Mouse (Mus musculus): ENCODE data around the gene Brpf1. TPM values are rescaled to one million over a fixed set of nuclear protein-coding genes. Genes with fewer than 3 reads are reported as not detected.
A peak's percentile ranks its signal among the peaks of the same experiment; 100 is the strongest.

Gene Brpf1
- polyA plus RNA-seq (2015; fragmentation: Nextera tagmentation; extraction: Ambion mirVana) = 17.1 and 17.3 TPM in 2 replicates

DNA sequence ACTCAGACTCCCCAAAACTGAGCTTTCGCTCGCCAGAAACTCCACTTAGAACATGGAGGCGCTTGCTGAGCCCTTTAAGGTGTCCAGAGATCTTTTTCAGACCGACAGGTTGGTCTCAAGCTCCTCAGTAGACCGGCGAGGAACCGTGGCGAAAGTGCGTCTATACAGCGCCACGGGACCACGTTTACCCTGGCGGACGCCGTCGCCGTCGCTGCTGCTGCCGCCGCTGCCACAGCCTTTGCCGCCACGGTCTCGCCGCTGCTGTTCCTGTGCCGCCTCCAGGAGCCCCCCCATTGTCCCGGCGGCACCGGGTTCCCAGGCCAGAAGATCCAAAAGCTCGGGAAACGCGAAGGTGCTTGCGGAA lies at the start of gene Brpf1:
TSS of gene Brpf1 (plus strand) at position 152 of the 364 bp plus-strand sequence.
- H3K36me3 ChIP-seq = peaks cover 16% of the 10 kb centered on the region
- H3K9me3 ChIP-seq = no peaks in the 10 kb centered on the region
- peak within 1 kb of the TSS; percentile 97 for H3K4me3 ChIP-seq
- H3K4me2 ChIP-seq = peak within 1 kb of the TSS; percentile 100
- H3K9ac ChIP-seq = peak within 1 kb of the TSS; percentile 97
- under 1% methylated on average over 32 of the region's 32 CpGs for WGBS
- peak within 1 kb of the TSS; percentile 99 for H3K27ac ChIP-seq
- no peaks in the 10 kb centered on the region for H3K27me3 ChIP-seq
- peak; percentile 60 for ATAC-seq (ENCODE audit: low FRiP score)
- H3K4me1 ChIP-seq (replicated peaks) = peaks cover 38% of the 10 kb centered on the region

DNA sequence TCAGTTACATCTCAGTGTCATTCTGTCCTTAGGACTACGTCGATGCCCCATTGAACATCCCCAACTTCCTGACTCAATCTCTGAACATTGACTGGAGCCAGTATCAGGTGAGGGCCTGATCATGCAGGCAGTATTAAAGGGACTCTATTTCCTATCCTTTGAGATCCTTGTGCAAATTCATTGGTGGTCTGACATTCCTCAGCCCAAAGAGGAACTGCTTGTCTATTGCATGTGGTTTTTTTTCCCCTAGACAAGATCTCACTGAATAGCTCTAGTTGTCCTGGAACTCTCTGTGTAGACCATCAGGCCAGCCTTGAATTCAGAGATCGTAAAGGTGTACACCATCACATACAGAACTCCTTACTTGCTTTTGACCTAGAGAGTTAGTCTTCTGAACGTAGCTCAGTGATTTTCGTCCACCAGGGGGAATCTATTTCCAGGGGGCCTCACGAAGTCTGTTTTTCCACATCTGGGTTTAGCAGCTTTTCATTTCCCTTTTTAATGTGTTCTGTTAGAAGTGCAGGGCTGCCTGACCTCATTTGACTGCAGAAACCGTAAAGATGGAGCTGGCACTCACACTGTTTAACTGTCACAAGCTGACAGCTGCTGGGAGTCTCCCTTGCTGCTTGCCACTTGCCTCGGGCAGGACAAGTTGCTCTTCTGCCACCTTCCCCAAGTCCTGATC lies 45.6 kb upstream of the Brpf1 start:
- Histone ChIP-seq H3K4me2 (no peak overlapping the region), H3K27me3 (no peaks in the 10 kb centered on the region), H3K9ac (peak overlapping the region; percentile 35; the same call in 1 of the 2 replicates), H3K4me1 (replicated peaks) (no peaks in the 10 kb centered on the region), H3K9me3 (no peaks in the 10 kb centered on the region), H3K4me3 (no peak overlapping the region), H3K36me3 (peaks cover 95% of the 10 kb centered on the region), H3K27ac (no peak overlapping the region)
- WGBS = 90% methylated on average over 8 of the region's 8 CpGs
- no peak for ATAC-seq (ENCODE audit: low FRiP score)

DNA sequence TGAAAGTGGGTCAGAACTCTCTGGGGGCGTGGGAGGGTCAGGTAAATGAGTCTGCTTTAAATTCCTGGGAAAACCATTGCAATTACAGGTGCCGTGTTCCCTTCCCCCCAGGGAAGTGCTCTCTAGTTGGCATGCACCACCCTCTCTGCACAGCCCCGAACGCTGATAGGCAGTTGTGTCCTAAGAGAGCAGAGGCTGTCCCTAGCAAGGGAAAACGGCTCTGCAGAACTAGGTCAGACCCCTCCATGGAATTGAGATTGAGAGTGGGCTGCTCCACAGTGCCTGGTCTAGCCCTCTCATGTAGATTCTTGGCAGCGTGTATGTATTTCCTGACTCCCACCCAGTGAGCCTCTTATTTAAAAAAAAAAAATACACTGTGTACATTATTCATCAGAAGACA lies 43.4 kb upstream of the Brpf1 start:
- ATAC-seq (ENCODE audit: low FRiP score) = no peak
- Histone ChIP-seq H3K27ac (no peak overlapping the region), H3K36me3 (peaks cover 96% of the 10 kb centered on the region), H3K4me2 (no peak overlapping the region), H3K4me1 (replicated peaks) (no peaks in the 10 kb centered on the region), H3K4me3 (no peak overlapping the region), H3K9ac (no peak overlapping the region), H3K27me3 (no peaks in the 10 kb centered on the region), H3K9me3 (no peaks in the 10 kb centered on the region)
- 91% methylated on average over 6 of the region's 6 CpGs for WGBS

DNA sequence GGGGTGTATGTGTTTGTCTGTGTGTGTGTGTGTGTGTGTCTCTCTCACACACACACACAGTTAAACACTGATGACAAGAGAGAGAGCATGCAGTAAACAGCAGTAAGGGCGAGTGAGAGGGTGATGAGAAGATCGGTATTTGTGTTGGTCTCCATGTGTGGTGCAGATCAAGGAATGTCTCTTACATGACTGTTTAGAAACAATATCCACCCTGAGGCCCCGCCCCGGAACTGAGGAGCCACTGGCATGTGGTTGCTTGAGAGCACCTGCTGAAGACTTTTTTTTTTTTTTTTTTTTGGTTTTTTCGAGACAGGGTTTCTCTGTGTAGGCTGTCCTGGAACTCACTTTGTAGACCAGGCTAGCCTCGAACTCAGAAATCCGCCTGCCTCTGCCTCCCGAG lies 42.5 kb upstream of the Brpf1 start:
- no peak overlapping the region for H3K27ac ChIP-seq
- H3K27me3 ChIP-seq = no peaks in the 10 kb centered on the region
- H3K36me3 ChIP-seq = peaks cover 96% of the 10 kb centered on the region
- WGBS = 96% methylated on average over 8 of the region's 8 CpGs
- H3K4me1 ChIP-seq (replicated peaks) = no peaks in the 10 kb centered on the region
- H3K9ac ChIP-seq = no peak overlapping the region
- H3K4me3 ChIP-seq = no peak overlapping the region
- no peak overlapping the region for H3K4me2 ChIP-seq
- no peaks in the 10 kb centered on the region for H3K9me3 ChIP-seq
- ATAC-seq (ENCODE audit: low FRiP score) = no peak

DNA sequence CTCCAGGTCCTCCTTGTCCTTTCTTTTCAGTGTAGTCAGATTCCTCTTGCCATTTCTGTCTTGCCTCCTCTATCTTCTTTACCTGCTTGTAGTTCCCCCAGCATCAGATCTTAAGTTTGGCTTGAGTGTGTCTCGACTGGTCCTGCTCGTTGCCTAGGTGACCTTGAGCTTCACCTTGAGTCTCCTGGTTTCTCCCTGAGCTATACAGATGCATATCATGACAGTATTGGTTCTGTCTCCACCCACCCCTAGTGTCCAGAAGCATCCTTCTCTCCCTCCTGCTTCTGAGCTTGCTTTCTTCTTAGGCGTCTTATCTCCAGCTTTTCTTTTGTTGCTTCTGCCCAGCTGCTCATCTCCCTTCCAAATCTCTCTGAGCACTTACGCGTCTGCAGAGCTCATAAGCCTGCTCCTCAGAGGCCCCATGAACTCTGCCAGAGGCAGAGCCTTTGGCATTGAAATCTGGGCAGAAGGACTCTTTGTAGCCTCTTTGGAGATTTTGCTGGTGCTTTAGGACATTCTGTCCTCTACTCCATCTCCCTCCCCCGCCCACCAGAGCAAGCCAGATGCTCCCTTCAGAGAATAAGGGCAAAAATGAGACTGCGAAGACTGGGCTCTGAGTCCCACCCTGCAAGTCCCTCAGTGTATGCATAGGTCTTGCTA lies 39.8 kb upstream of the Brpf1 start:
- Histone ChIP-seq H3K9ac (no peak overlapping the region), H3K36me3 (peaks cover 98% of the 10 kb centered on the region), H3K4me1 (replicated peaks) (no peaks in the 10 kb centered on the region), H3K27ac (no peak overlapping the region), H3K4me2 (no peak overlapping the region), H3K27me3 (no peaks in the 10 kb centered on the region), H3K9me3 (no peaks in the 10 kb centered on the region), H3K4me3 (no peak overlapping the region)
- WGBS = 90% methylated on average over 7 of the region's 7 CpGs
- no peak for ATAC-seq (ENCODE audit: low FRiP score)

DNA sequence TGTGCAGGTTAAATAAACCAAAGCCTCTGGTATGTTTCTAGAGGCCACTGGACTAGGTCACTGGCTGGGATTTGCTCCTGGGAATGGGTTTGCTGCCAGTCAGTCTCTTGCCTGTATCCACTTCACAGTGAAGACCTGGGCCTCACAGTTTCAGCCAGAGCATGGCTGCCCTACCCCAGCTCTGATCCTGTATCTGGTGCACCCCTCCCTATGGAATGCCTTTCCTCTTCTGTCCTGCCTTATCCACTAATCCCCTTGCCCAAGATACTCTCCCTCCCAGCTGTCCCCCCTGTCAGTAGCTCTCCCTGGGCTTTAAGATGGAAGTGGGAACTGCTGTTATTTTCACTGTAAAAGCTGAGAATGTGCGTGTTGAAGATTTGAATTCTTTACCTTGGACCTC lies 38.9 kb upstream of the Brpf1 start:
- Histone ChIP-seq H3K9ac (no peak overlapping the region), H3K9me3 (no peaks in the 10 kb centered on the region), H3K36me3 (peaks cover 98% of the 10 kb centered on the region), H3K4me2 (no peak overlapping the region), H3K27me3 (no peaks in the 10 kb centered on the region), H3K4me3 (no peak overlapping the region), H3K4me1 (replicated peaks) (no peaks in the 10 kb centered on the region), H3K27ac (no peak overlapping the region)
- ATAC-seq (ENCODE audit: low FRiP score) = no peak
- 100% methylated on average over 1 of the region's 1 CpGs for WGBS

DNA sequence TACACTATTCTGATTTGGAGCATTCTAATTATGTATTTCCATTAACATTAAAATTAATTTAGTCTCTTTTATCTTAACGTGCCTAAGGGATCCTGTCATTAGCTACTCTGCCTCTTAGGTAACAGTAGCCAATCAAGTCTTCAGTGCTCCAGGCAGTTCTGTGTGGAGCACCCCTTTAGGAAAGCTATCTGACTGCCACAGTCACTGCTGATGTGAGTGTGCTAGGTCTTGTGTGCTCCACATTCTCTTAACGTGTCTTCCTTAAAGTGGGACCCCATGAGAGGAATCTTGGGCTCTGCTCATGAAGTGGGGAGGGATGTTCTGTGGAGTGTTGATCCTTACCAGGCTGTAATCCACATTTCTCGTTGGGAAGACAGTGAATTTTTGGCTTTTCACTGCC lies 34.6 kb upstream of the Brpf1 start:
- no peak overlapping the region for H3K4me3 ChIP-seq
- peaks cover 92% of the 10 kb centered on the region for H3K36me3 ChIP-seq
- no peak overlapping the region for H3K9ac ChIP-seq
- WGBS = 82% methylated on average over 3 of the region's 3 CpGs
- no peak for ATAC-seq (ENCODE audit: low FRiP score)
- H3K4me2 ChIP-seq = no peak overlapping the region
- H3K4me1 ChIP-seq (replicated peaks) = no peaks in the 10 kb centered on the region
- H3K27ac ChIP-seq = no peak overlapping the region
- no peaks in the 10 kb centered on the region for H3K9me3 ChIP-seq
- no peaks in the 10 kb centered on the region for H3K27me3 ChIP-seq

DNA sequence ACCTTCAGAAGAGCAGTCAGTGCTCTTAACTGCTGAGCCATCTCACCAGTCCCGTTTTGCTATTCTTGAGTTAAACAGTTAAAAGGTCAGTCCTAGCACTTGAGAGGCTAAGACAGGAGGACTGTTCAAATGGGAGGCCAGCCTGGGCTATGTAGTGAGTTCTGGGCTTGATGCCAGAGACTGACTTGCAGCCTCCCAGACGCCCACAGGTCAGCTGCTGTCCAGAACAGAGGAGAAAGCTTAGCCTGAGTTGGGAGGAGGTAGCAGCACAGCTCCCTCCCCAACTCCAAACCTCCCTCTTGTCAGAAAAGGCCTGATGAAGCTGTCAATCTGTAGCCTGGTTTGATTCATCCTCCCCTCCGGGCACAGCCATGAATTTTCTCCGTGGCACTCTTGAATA lies 30.1 kb upstream of the Brpf1 start:
- Histone ChIP-seq H3K9me3 (no peaks in the 10 kb centered on the region), H3K36me3 (peaks cover 83% of the 10 kb centered on the region), H3K9ac (no peak overlapping the region), H3K27ac (no peak overlapping the region), H3K4me1 (replicated peaks) (peaks cover 3% of the 10 kb centered on the region), H3K4me3 (no peak overlapping the region), H3K4me2 (no peak overlapping the region), H3K27me3 (peaks cover 16% of the 10 kb centered on the region)
- WGBS = 77% methylated on average over 4 of the region's 4 CpGs
- ATAC-seq (ENCODE audit: low FRiP score) = no peak

DNA sequence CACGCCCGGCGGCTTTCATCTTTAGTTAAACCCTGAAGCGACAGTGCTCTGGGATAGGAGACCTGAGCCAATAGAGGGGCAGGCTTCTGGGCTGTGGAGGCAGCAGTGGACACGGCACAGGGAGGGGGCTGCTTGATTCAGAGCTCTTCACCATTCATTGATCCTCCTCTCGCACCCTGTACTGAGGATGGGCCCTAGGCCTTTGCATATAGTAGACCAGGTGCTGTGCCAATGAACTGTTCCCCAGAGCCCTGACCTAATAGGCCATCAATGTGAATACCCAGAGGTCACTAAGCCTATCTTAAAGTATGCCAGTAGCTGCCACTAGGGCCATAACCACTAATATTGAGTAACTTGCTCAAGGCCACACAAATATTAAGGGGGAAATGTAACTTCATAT lies 25.3 kb upstream of the Brpf1 start:
- no peak for ATAC-seq (ENCODE audit: low FRiP score)
- Histone ChIP-seq H3K27me3 (peaks cover 51% of the 10 kb centered on the region), H3K36me3 (peaks cover 40% of the 10 kb centered on the region), H3K4me1 (replicated peaks) (peaks cover 20% of the 10 kb centered on the region), H3K9me3 (no peaks in the 10 kb centered on the region), H3K4me2 (peak overlapping the region; percentile 75), H3K4me3 (peak overlapping the region; percentile 43), H3K9ac (peak overlapping the region; percentile 65), H3K27ac (no peak overlapping the region)
- 70% methylated on average over 6 of the region's 6 CpGs for WGBS

DNA sequence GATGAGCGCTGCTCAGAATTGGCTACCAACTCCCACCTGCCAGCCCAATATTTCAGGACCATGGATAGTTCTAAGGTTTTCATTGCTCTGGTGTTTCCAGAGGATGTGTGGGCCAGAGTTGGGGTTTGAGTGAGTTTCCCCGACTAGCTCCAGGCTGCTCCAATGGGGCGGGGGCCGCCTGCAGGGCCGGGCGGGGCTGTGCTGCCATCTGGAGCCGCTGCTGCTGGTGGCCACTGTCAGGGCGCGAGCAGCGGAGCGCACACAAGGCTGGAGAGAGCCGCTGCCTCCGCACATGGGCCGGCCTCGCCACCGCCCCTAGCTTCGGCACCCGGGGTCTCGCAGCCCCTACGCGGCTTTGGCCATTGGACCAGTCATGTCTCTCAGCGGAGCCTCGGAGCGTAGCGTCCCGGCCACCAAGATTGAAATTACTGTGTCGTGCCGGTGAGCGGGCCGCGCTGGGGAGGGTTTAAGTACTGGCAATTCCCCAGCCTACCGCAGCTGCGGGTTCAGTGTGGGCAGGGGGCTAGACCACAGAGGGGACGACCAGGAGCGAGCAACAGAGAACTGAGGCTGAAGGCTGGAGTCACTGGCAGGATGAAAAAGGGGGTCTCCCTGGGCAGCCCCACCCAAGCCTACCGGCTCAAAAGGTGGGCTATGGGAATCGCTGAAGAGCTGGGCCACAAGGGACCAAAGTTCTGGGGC lies 24.7 kb upstream of the Brpf1 start, which contains the start of gene Cpne9:
TSS of gene Cpne9 (plus strand) at position 207 of the 702 bp plus-strand sequence.
- Histone ChIP-seq H3K9me3 (no peaks in the 10 kb centered on the region), H3K27ac (no peak within 1 kb of the TSS), H3K4me1 (replicated peaks) (peaks cover 20% of the 10 kb centered on the region), H3K4me3 (peak within 1 kb of the TSS; percentile 43), H3K36me3 (peaks cover 36% of the 10 kb centered on the region), H3K27me3 (peaks cover 52% of the 10 kb centered on the region), H3K4me2 (peak within 1 kb of the TSS; percentile 75), H3K9ac (peak within 1 kb of the TSS; percentile 65)
- ATAC-seq (ENCODE audit: low FRiP score) = peak; percentile 57
- WGBS = 2% methylated on average over 37 of the region's 37 CpGs

DNA sequence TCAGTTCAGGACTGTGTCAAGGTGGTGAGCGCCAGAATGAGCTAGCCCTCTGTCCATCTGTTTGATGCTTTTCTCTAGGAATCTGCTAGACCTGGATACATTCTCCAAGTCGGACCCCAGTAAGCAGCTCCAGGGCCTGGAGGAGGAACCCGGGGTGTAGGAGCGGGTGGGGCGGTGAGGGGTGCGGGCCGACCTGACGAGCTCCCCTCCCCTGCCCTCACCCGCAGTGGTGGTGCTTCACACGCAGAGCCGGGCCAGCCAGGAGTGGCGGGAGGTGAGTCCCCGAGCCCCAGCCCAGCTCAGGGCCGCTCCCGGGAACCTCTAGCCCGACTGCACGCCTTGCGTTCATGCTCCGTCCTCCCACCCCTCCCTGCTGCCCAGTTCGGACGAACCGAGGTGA lies 24.0 kb upstream of the Brpf1 start:
- Histone ChIP-seq H3K9me3 (no peaks in the 10 kb centered on the region), H3K4me3 (peak overlapping the region; percentile 43), H3K36me3 (peaks cover 29% of the 10 kb centered on the region), H3K4me1 (replicated peaks) (peaks cover 20% of the 10 kb centered on the region), H3K27me3 (peaks cover 53% of the 10 kb centered on the region), H3K27ac (no peak overlapping the region), H3K9ac (peak overlapping the region; percentile 65), H3K4me2 (peak overlapping the region; percentile 75)
- peak; percentile 45; the same call in 1 of the 2 replicates for ATAC-seq (ENCODE audit: low FRiP score)
- 2% methylated on average over 18 of the region's 22 CpGs for WGBS

DNA sequence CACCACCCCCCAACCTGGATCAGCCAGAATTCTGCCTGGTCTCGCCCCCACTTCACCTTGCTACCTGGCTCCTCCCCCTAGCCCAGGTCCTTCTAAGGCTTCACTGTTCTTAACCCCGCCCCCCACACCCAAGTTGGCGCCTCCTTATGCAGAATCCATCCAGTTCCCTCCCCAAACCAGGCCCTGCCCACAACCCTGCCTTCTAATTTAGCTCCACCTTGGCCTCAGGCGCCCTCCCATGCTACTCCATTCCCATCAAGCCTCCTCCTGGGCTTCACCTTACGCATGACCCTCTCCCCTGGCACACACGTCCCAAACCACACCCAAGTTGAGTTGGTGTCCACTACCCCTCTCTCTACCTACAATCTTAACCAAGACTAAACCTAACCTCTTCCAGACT lies 23.4 kb upstream of the Brpf1 start:
- Histone ChIP-seq H3K9ac (no peak overlapping the region), H3K4me1 (replicated peaks) (peaks cover 20% of the 10 kb centered on the region), H3K4me3 (0 out of 2 replicates have a peak overlapping the region, but pooled peaks have one; percentile 43), H3K4me2 (peak overlapping the region; percentile 75; the same call in 1 of the 2 replicates), H3K9me3 (no peaks in the 10 kb centered on the region), H3K27ac (no peak overlapping the region), H3K36me3 (peaks cover 24% of the 10 kb centered on the region), H3K27me3 (peaks cover 53% of the 10 kb centered on the region)
- ATAC-seq (ENCODE audit: low FRiP score) = peak; percentile 34; the same call in 1 of the 2 replicates
- 4% methylated on average over 6 of the region's 6 CpGs for WGBS
